Mouse (Mus musculus): ENCODE measurements around the gene Inpp5a. TPM values are rescaled to one million over a fixed set of nuclear protein-coding genes. Genes with fewer than 3 reads are reported as not detected.
A peak's percentile ranks its signal among the peaks of the same experiment; 100 is the strongest.

The Inpp5a gene
- polyA plus RNA-seq, 1 experiment from 2014 or later = 17.4 TPM

- Histone ChIP-seq H3K27ac (ENCODE audit: low read depth, low read length) (no peak overlapping the region), H3K27me3 (replicated peaks; ENCODE audit: control insufficient read depth, insufficient read depth, low read length) (no peaks in the 10 kb centered on the region), H3K9me3 (ENCODE audit: control insufficient read depth, low read length) (no peaks in the 10 kb centered on the region), H3K36me3 (ENCODE audit: control insufficient read depth, insufficient read depth, low read length) (no peaks in the 10 kb centered on the region), H3K4me1 (ENCODE audit: control insufficient read depth, insufficient read depth, low read depth, low read length) (no peaks in the 10 kb centered on the region), H3K4me3 (ENCODE audit: low read length) (no peak overlapping the region), H3K9ac (ENCODE audit: low read depth, low read length) (no peak overlapping the region), H3K4me2 (ENCODE audit: low read length) (no peak overlapping the region)
- WGBS = 84% methylated on average over 2 of the region's 2 CpGs
- no peak for ATAC-seq
These were observed 6.1 kb upstream of the Inpp5a start for GRCm38 (mm10) chr7:139382796-139383195.

- Histone ChIP-seq H3K27me3 (replicated peaks; ENCODE audit: control insufficient read depth, insufficient read depth, low read length) (no peaks in the 10 kb centered on the region), H3K9ac (ENCODE audit: low read depth, low read length) (no peak overlapping the region), H3K4me2 (ENCODE audit: low read length) (no peak overlapping the region), H3K36me3 (ENCODE audit: control insufficient read depth, insufficient read depth, low read length) (no peaks in the 10 kb centered on the region), H3K4me3 (ENCODE audit: low read length) (no peak overlapping the region), H3K27ac (ENCODE audit: low read depth, low read length) (no peak overlapping the region), H3K9me3 (ENCODE audit: control insufficient read depth, low read length) (no peaks in the 10 kb centered on the region), H3K4me1 (ENCODE audit: control insufficient read depth, insufficient read depth, low read depth, low read length) (peaks cover 1% of the 10 kb centered on the region)
- ATAC-seq = no peak
- 91% methylated on average over 1 of the region's 1 CpGs for WGBS
These were observed 4.4 kb upstream of the Inpp5a start for GRCm38 (mm10) chr7:139384500-139384899.

GRCm38 (mm10) chr7:139384916-139385530 lies 3.9 kb upstream of the Inpp5a start:
- Histone ChIP-seq H3K9ac (ENCODE audit: low read depth, low read length) (no peak overlapping the region), H3K4me2 (ENCODE audit: low read length) (no peak overlapping the region), H3K4me3 (ENCODE audit: low read length) (no peak overlapping the region), H3K4me1 (ENCODE audit: control insufficient read depth, insufficient read depth, low read depth, low read length) (peaks cover 5% of the 10 kb centered on the region), H3K27ac (ENCODE audit: low read depth, low read length) (no peak overlapping the region), H3K36me3 (ENCODE audit: control insufficient read depth, insufficient read depth, low read length) (no peaks in the 10 kb centered on the region), H3K9me3 (ENCODE audit: control insufficient read depth, low read length) (no peaks in the 10 kb centered on the region), H3K27me3 (replicated peaks; ENCODE audit: control insufficient read depth, insufficient read depth, low read length) (no peaks in the 10 kb centered on the region)
- no peak for ATAC-seq
- WGBS = 69% methylated on average over 2 of the region's 2 CpGs

GRCm38 (mm10) chr7:139386933-139387690 lies 1.8 kb upstream of the Inpp5a start:
- ATAC-seq = no peak

GRCm38 (mm10) chr7:139387921-139388669 lies 814 bp upstream of the Inpp5a start:
- Histone ChIP-seq H3K9ac (ENCODE audit: low read depth, low read length) (peak overlapping the region; percentile 76), H3K4me1 (ENCODE audit: control insufficient read depth, insufficient read depth, low read depth, low read length) (peaks cover 20% of the 10 kb centered on the region), H3K4me3 (ENCODE audit: low read length) (peak overlapping the region; percentile 66), H3K9me3 (ENCODE audit: control insufficient read depth, low read length) (no peaks in the 10 kb centered on the region), H3K36me3 (ENCODE audit: control insufficient read depth, insufficient read depth, low read length) (no peaks in the 10 kb centered on the region), H3K4me2 (ENCODE audit: low read length) (peak overlapping the region; percentile 41), H3K27ac (ENCODE audit: low read depth, low read length) (peak overlapping the region; percentile 76), H3K27me3 (replicated peaks; ENCODE audit: control insufficient read depth, insufficient read depth, low read length) (no peaks in the 10 kb centered on the region)
- WGBS = 18% methylated on average over 16 of the region's 16 CpGs
- ATAC-seq = peak; percentile 81

More at GRCm38 (mm10) chr7:139386933-139387690, 1.8 kb upstream of the Inpp5a start:
- H3K36me3 ChIP-seq (ENCODE audit: control insufficient read depth, insufficient read depth, low read length) = no peaks in the 10 kb centered on the region
- H3K4me1 ChIP-seq (ENCODE audit: control insufficient read depth, insufficient read depth, low read depth, low read length) = peaks cover 20% of the 10 kb centered on the region
- H3K4me3 ChIP-seq (ENCODE audit: low read length) = no peak overlapping the region
- no peaks in the 10 kb centered on the region for H3K9me3 ChIP-seq (ENCODE audit: control insufficient read depth, low read length)
- no peaks in the 10 kb centered on the region for H3K27me3 ChIP-seq (replicated peaks; ENCODE audit: control insufficient read depth, insufficient read depth, low read length)
- H3K9ac ChIP-seq (ENCODE audit: low read depth, low read length) = no peak overlapping the region
- no peak overlapping the region for H3K27ac ChIP-seq (ENCODE audit: low read depth, low read length)
- WGBS = 83% methylated on average over 9 of the region's 9 CpGs
- no peak overlapping the region for H3K4me2 ChIP-seq (ENCODE audit: low read length)

GRCm38 (mm10) chr7:139389213-139389761 lies 378 bp downstream of the Inpp5a start:
- Histone ChIP-seq H3K36me3 (ENCODE audit: control insufficient read depth, insufficient read depth, low read length) (no peaks in the 10 kb centered on the region), H3K27me3 (replicated peaks; ENCODE audit: control insufficient read depth, insufficient read depth, low read length) (no peaks in the 10 kb centered on the region), H3K27ac (ENCODE audit: low read depth, low read length) (peak overlapping the region; percentile 60), H3K4me3 (ENCODE audit: low read length) (peak overlapping the region; percentile 66), H3K4me1 (ENCODE audit: control insufficient read depth, insufficient read depth, low read depth, low read length) (peaks cover 20% of the 10 kb centered on the region), H3K4me2 (ENCODE audit: low read length) (peak overlapping the region; percentile 55), H3K9ac (ENCODE audit: low read depth, low read length) (peak overlapping the region; percentile 88), H3K9me3 (ENCODE audit: control insufficient read depth, low read length) (no peaks in the 10 kb centered on the region)
- ATAC-seq = no peak; the same call in 1 of the 2 replicates
- under 1% methylated on average over 31 of the region's 53 CpGs for WGBS

GRCm38 (mm10) chr7:139390380-139390779 lies 1.5 kb downstream of the Inpp5a start:
- WGBS = 71% methylated on average over 3 of the region's 3 CpGs
- peak overlapping the region; percentile 55 for H3K4me2 ChIP-seq (ENCODE audit: low read length)
- ATAC-seq = no peak
- no peaks in the 10 kb centered on the region for H3K9me3 ChIP-seq (ENCODE audit: control insufficient read depth, low read length)
- H3K9ac ChIP-seq (ENCODE audit: low read depth, low read length) = peak overlapping the region; percentile 49
- H3K36me3 ChIP-seq (ENCODE audit: control insufficient read depth, insufficient read depth, low read length) = no peaks in the 10 kb centered on the region
- no peak overlapping the region for H3K27ac ChIP-seq (ENCODE audit: low read depth, low read length)
- no peaks in the 10 kb centered on the region for H3K27me3 ChIP-seq (replicated peaks; ENCODE audit: control insufficient read depth, insufficient read depth, low read length)
- H3K4me3 ChIP-seq (ENCODE audit: low read length) = peak overlapping the region; percentile 66; the same call in 1 of the 2 replicates
- peaks cover 20% of the 10 kb centered on the region for H3K4me1 ChIP-seq (ENCODE audit: control insufficient read depth, insufficient read depth, low read depth, low read length)

- H3K4me1 ChIP-seq (ENCODE audit: control insufficient read depth, insufficient read depth, low read depth, low read length) = peaks cover 20% of the 10 kb centered on the region
- peak overlapping the region; percentile 55 for H3K4me2 ChIP-seq (ENCODE audit: low read length)
- H3K27me3 ChIP-seq (replicated peaks; ENCODE audit: control insufficient read depth, insufficient read depth, low read length) = no peaks in the 10 kb centered on the region
- no peaks in the 10 kb centered on the region for H3K9me3 ChIP-seq (ENCODE audit: control insufficient read depth, low read length)
- peak overlapping the region; percentile 49 for H3K9ac ChIP-seq (ENCODE audit: low read depth, low read length)
- H3K27ac ChIP-seq (ENCODE audit: low read depth, low read length) = no peak overlapping the region
- 84% methylated on average over 9 of the region's 9 CpGs for WGBS
- H3K4me3 ChIP-seq (ENCODE audit: low read length) = no peak overlapping the region
- no peak for ATAC-seq
- no peaks in the 10 kb centered on the region for H3K36me3 ChIP-seq (ENCODE audit: control insufficient read depth, insufficient read depth, low read length)
These were observed 2.0 kb downstream of the Inpp5a start for GRCm38 (mm10) chr7:139390926-139391325.

GRCm38 (mm10) chr7:139391691-139392090 lies 2.8 kb downstream of the Inpp5a start:
- H3K9me3 ChIP-seq (ENCODE audit: control insufficient read depth, low read length) = no peaks in the 10 kb centered on the region
- no peak overlapping the region for H3K9ac ChIP-seq (ENCODE audit: low read depth, low read length)
- no peak for ATAC-seq
- H3K36me3 ChIP-seq (ENCODE audit: control insufficient read depth, insufficient read depth, low read length) = no peaks in the 10 kb centered on the region
- H3K4me1 ChIP-seq (ENCODE audit: control insufficient read depth, insufficient read depth, low read depth, low read length) = peaks cover 20% of the 10 kb centered on the region
- WGBS = 58% methylated on average over 5 of the region's 5 CpGs
- H3K27ac ChIP-seq (ENCODE audit: low read depth, low read length) = no peak overlapping the region
- no peak overlapping the region for H3K4me2 ChIP-seq (ENCODE audit: low read length)
- no peaks in the 10 kb centered on the region for H3K27me3 ChIP-seq (replicated peaks; ENCODE audit: control insufficient read depth, insufficient read depth, low read length)
- H3K4me3 ChIP-seq (ENCODE audit: low read length) = no peak overlapping the region
